Mouse (Mus musculus) liver, embryonic 13.5 days (tissue): ENCODE measurements around the gene Pcp4l1. TPM values are rescaled to one million over a fixed set of nuclear protein-coding genes. Genes with fewer than 3 reads are reported as not detected.

Source experiments
- ATAC-seq: fragments of 200-750 bp; cut with Nextera tagmentation; 2 replicates; pipeline ENCODE4 v1.8.0; 2017; ENCODE audit warnings: low read depth, mild to moderate bottlenecking, moderate number of reproducible peaks, moderate library complexity
- DNase-seq: peaks from one replicate; pipeline ENCODE4 v3.0.0; 2022
- H3K27ac ChIP-seq: fragments of 300-500 bp; sonication (generic); 2 replicates; pipeline ENCODE4 v1.5.1; 2015; ENCODE audit warnings: moderate library complexity, mild to moderate bottlenecking, inconsistent platforms
- H3K27me3 ChIP-seq: fragments of 300-500 bp; sonication (generic); 2 replicates; pipeline ENCODE4 v1.6.1; 2015; ENCODE audit warnings: mild to moderate bottlenecking, inconsistent platforms
- H3K36me3 ChIP-seq: fragments of 300-500 bp; sonication (generic); 2 replicates; pipeline ENCODE4 v1.6.1; 2015; ENCODE audit warnings: mild to moderate bottlenecking, inconsistent platforms
- H3K4me1 ChIP-seq: fragments of 300-500 bp; sonication (generic); replicated peaks from 2 replicates; pipeline ENCODE4 v1.6.1; 2015; ENCODE audit warnings: inconsistent platforms
- H3K4me2 ChIP-seq: fragments of 300-500 bp; sonication (generic); 2 replicates; pipeline ENCODE4 v1.6.1; 2015; ENCODE audit warnings: inconsistent platforms, mild to moderate bottlenecking, moderate library complexity
- H3K4me3 ChIP-seq: fragments of 300-500 bp; sonication (generic); replicated peaks from 2 replicates; pipeline ENCODE4 v1.5.1; 2015; ENCODE audit warnings: mild to moderate bottlenecking, inconsistent platforms
- H3K9ac ChIP-seq: fragments of 300-500 bp; sonication (generic); 2 replicates; pipeline ENCODE4 v1.6.1; 2015; ENCODE audit warnings: mild to moderate bottlenecking, inconsistent platforms
- H3K9me3 ChIP-seq: fragments of 300-500 bp; sonication (generic); replicated peaks from 2 replicates; pipeline ENCODE4 v1.6.1; 2016; ENCODE audit warnings: inconsistent platforms
- WGBS: fragments of 180-500 bp; shearing (Covaris S2); methylation state at CpG from one replicate; pipeline ENCODE4 v1.1.7; 2015; ENCODE audit not compliant: insufficient replicate concordance; 5-methylcytosine and 5-hydroxymethylcytosine counted together
- polyA plus RNA-seq: library from polyadenylated mRNA; unstranded; fragments of >200 nt; fragmentation: Nextera tagmentation; extraction: Ambion mirVana; gene quantifications from 2 replicates; pipeline ENCODE4 v1.2.1, GENCODE M21; 2015

The Pcp4l1 gene
- polyA plus RNA-seq, 1 experiment from 2014 or later: 1.8 TPM

DNA sequence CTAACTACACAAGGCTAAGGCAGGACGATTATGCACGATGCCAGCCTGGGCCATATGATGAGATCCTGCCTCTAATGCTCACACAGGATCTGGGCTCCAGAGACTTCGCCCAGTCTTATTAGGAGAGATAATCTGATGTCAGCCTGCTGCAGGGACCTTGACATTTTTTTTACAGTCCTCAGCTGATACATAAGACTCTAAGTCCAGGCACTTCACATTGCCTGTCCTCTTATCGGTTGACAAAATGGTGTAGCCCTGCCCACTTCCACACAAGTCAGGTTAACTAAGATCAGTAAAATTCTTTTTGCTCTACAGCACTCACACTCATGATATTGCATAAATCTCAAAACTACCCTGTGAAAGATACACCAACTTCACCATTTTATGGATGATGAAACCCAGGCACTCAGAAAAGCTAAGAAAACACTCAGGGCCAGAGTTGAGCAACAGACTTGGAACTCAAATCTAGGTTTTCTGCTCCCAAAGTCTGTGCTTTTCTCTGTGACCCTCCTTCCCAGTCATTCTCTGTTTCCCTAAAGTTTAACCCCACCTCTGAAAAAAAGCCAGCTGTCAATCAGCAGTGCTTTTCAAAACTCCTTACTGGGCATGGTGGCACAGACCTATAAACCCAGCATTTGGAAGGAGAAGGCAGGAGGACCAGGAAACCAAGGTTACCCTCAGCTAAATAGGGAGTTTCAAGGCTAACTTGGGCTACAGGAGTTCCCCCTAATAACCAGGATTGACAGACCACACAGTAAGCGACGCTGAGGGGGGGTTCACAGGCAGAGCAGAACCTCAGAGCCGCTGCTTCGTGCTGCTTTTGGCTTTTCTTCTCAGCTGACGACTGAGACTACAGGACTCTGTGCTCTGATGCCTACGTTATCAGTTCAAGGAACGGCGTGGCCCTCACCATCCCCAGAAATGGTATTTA, 37.0 kb upstream of the Pcp4l1 start:
- ATAC-seq (peak; percentile 71), DNase-seq (no peak)
- Histone ChIP-seq H3K9me3 (no peaks in the 10 kb centered on the region), H3K4me3 (peak overlapping the region; percentile 36), H3K4me2 (peak overlapping the region; percentile 41), H3K9ac (peak overlapping the region; percentile 47), H3K27ac (peak overlapping the region; percentile 71), H3K4me1 (peaks cover 62% of the 10 kb centered on the region), H3K27me3 (0 out of 2 replicates have a peak, but pooled peaks cover 3% of the 10 kb centered on the region), H3K36me3 (peaks cover 44% of the 10 kb centered on the region)
- WGBS: 22% methylated on average over 12 of the region's 12 CpGs

DNA sequence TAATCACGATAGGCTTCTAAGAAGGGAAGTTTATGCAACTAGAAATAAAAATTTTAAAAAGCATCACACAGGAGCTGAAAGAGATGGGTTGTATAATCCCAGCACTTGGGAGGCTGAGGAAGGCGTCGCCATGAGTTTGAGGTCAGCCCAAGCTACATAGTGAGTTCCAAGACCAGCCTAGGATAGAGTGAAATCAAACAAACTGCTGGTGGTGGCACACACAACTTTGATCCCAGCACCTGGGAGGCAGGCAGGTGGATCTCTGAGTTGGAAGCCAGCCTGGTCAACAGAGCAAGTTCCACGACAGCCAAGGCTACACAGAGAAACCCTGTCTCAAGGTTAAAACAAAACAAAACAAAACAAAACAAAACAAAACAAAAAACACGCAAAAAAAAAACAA, 36.3 kb upstream of the Pcp4l1 start:
- H3K27ac ChIP-seq: 0 out of 2 replicates have a peak overlapping the region, but pooled peaks have one; percentile 71
- 43% methylated on average over 5 of the region's 5 CpGs for WGBS
- H3K4me2 ChIP-seq: peak overlapping the region; percentile 41
- peaks cover 37% of the 10 kb centered on the region for H3K36me3 ChIP-seq
- H3K9ac ChIP-seq: 0 out of 2 replicates have a peak overlapping the region, but pooled peaks have one; percentile 41
- H3K4me1 ChIP-seq: peaks cover 55% of the 10 kb centered on the region
- ATAC-seq: no peak
- H3K4me3 ChIP-seq: peak overlapping the region; percentile 36
- H3K27me3 ChIP-seq: 0 out of 2 replicates have a peak, but pooled peaks cover 3% of the 10 kb centered on the region
- no peaks in the 10 kb centered on the region for H3K9me3 ChIP-seq
- no peak for DNase-seq

DNA sequence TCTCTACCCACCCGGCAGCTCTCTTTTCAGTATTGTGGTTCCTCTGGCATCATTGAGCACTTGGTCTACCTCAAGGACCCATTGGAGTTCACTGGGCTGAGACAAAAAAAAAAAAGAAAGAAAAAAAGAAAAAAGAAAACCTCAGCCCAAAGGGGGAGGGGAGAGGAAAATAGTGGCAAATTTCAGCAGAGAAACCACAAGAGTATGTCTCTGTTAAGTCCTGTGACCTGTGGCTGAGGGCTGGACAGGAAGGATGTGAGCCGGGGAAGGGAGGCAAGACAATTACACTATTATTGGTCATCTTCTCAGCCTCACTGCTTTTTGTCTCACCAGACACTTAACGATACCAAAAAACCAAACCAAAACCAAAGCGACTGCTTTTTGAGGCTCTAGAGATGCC, 35.8 kb upstream of the Pcp4l1 start:
- ATAC-seq: no peak
- no peak for DNase-seq
- Histone ChIP-seq H3K9ac (no peak overlapping the region), H3K36me3 (peaks cover 32% of the 10 kb centered on the region), H3K27me3 (0 out of 2 replicates have a peak, but pooled peaks cover 3% of the 10 kb centered on the region), H3K4me1 (peaks cover 50% of the 10 kb centered on the region), H3K27ac (no peak overlapping the region; the same call in 1 of the 2 replicates), H3K9me3 (no peaks in the 10 kb centered on the region), H3K4me2 (peak overlapping the region; percentile 41), H3K4me3 (peak overlapping the region; percentile 36; the same call in 1 of the 2 replicates)
- 20% methylated on average over 4 of the region's 4 CpGs for WGBS

DNA sequence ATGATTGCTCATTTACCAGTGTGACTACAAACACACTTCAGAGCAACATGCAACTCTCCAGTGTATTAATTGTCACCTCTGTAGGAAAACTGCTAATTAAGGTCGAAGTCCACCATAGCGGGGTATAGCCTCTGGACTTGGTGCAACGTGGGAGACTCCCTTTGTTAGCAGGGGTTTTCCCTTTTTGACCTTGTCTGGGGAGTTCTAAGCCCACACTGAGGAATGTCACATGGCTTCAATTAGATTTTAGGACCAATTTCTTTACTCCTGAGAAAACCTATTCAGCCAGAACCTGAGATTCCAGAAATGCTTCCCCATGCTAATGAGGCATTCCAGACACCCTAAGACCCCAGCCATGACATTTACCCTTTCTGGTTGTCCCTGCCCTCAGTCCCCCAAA, 34.1 kb upstream of the Pcp4l1 start:
- no peak overlapping the region for H3K4me2 ChIP-seq
- H3K36me3 ChIP-seq: peaks cover 16% of the 10 kb centered on the region
- H3K9me3 ChIP-seq: no peaks in the 10 kb centered on the region
- H3K4me3 ChIP-seq: no peak overlapping the region
- no peak overlapping the region for H3K9ac ChIP-seq
- WGBS: 77% methylated on average over 3 of the region's 3 CpGs
- no peak overlapping the region for H3K27ac ChIP-seq
- ATAC-seq (no peak), DNase-seq (no peak)
- H3K27me3 ChIP-seq: 0 out of 2 replicates have a peak, but pooled peaks cover 3% of the 10 kb centered on the region
- peaks cover 44% of the 10 kb centered on the region for H3K4me1 ChIP-seq

DNA sequence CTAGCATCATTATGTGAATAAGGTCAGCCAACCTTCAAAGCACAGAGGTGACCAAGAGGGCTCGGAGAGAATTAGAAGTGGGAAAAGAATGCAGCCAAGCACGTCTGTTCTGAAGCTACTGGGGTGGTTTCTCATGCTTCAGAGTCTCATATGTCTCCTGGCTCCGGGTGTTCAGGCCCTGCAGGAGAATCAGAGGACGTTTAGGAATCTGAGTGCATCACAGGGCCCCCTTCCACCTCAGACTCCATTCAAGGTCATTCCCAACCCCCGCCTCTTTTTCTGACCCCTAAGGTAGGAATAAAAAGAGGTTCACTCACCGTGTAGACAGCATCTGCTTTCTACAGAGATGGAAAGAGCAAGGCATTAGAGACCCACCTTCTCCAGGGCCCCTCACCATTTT, 33.7 kb upstream of the Pcp4l1 start:
- Histone ChIP-seq H3K9me3 (no peaks in the 10 kb centered on the region), H3K27me3 (0 out of 2 replicates have a peak, but pooled peaks cover 3% of the 10 kb centered on the region), H3K4me1 (peaks cover 40% of the 10 kb centered on the region), H3K36me3 (peaks cover 11% of the 10 kb centered on the region), H3K4me3 (no peak overlapping the region), H3K27ac (no peak overlapping the region), H3K4me2 (no peak overlapping the region), H3K9ac (no peak overlapping the region)
- ATAC-seq: no peak
- no peak for DNase-seq
- WGBS: 58% methylated on average over 6 of the region's 6 CpGs

DNA sequence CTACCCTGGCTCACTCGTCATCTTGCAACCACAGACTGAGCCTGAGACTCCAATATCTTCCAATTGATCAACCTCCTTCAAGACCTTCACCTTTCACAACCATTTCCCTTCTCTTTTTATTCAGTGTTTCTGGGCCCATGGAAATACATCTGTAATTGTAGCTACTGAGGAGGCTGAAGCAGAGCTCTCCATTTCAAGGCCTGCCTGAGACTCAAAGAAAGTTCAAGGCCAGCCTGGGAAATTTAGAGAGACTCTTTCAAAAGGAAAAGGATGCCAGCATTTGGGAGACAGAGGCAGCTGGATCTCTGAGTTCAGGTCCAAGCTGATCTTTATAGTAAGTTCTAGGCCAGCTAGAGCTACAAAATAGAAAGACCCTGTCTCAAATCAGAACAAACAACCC, 31.8 kb upstream of the Pcp4l1 start:
- Histone ChIP-seq H3K27ac (no peak overlapping the region), H3K9me3 (no peaks in the 10 kb centered on the region), H3K36me3 (no peaks in the 10 kb centered on the region), H3K4me3 (no peak overlapping the region), H3K4me2 (no peak overlapping the region), H3K4me1 (peaks cover 31% of the 10 kb centered on the region), H3K9ac (no peak overlapping the region), H3K27me3 (0 out of 2 replicates have a peak, but pooled peaks cover 3% of the 10 kb centered on the region)
- ATAC-seq: no peak
- no peak for DNase-seq
- 32% methylated on average over 1 of the region's 1 CpGs for WGBS

DNA sequence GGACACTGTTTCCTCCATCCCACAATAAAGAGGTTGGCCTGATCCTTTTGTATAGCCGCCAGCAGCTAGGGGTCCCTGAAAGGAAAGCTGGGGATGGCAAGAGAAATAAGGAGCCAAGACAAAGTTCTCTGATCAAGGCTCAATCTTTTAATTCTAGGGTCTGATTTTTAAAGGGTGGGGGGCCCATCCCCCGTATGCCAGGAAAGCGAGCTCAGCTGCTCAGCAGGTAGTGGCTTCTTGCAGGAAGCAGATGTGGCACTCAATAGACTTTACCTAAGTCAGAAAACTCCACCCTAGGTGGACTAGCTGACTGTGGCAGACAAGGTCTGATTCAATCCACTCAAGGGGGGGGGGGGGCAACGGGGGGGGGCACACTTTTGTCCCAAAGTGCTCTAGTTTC, 30.7 kb upstream of the Pcp4l1 start:
- Histone ChIP-seq H3K4me1 (peaks cover 24% of the 10 kb centered on the region), H3K27me3 (0 out of 2 replicates have a peak, but pooled peaks cover 3% of the 10 kb centered on the region), H3K9me3 (no peaks in the 10 kb centered on the region), H3K27ac (peak overlapping the region; percentile 73), H3K9ac (no peak overlapping the region), H3K4me3 (peak overlapping the region; percentile 54; the same call in 1 of the 2 replicates), H3K4me2 (peak overlapping the region; percentile 47), H3K36me3 (no peaks in the 10 kb centered on the region)
- WGBS: 59% methylated on average over 4 of the region's 4 CpGs
- ATAC-seq (no peak), DNase-seq (no peak)

DNA sequence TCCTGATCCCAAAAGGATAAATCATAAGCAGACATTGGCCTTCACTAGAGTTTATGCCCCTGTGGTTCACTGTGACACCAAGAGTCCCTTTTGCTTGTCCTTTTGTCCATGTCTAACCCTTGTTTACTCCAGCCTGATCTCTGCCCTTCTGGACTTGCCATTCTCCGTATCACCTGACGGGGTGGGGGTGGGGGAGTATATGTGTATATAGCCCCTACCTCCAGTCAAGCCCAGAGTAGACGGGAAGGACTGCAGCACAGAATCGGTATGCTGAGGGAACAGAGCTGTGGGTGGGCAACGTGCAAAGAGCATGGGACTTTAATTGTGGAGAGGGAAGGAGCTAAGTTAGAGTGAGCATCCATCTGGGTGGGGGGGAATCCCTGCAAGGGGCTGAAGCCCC, 28.8 kb upstream of the Pcp4l1 start, which contains the start of gene Apoa2:
Gene Apoa2, plus strand, starts transcription at position 198 of the 400 bp plus-strand sequence.
- H3K4me3 ChIP-seq: peak within 1 kb of the TSS; percentile 54
- H3K4me2 ChIP-seq: peak within 1 kb of the TSS; percentile 47
- peaks cover 22% of the 10 kb centered on the region for H3K4me1 ChIP-seq
- no peaks in the 10 kb centered on the region for H3K27me3 ChIP-seq
- peak within 1 kb of the TSS; percentile 89 for H3K27ac ChIP-seq
- 64% methylated on average over 5 of the region's 5 CpGs for WGBS
- DNase-seq (no peak), ATAC-seq (no peak)
- H3K36me3 ChIP-seq: peaks cover 8% of the 10 kb centered on the region
- H3K9ac ChIP-seq: peak within 1 kb of the TSS; percentile 62
- H3K9me3 ChIP-seq: no peaks in the 10 kb centered on the region

DNA sequence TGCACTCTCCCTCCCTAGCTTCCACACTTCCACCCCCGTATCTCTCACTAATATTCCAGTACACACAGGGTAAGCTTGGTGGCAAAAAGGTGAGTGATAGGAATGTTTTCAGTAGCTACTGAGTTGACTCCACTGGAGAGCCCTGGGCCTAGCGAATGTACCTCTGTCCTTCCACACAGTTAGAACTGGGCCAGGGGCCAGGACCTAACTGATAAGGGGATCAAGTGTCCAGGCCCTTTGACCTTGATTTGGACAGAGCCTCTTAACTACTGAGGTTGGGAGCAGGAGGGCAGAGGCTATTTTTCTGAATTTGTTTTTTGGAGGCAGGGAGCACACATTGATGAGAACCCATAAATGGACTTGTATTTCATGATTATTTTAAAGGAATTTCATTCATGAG, 27.7 kb upstream of the Pcp4l1 start:
- H3K4me2 ChIP-seq: peak overlapping the region; percentile 85; the same call in 1 of the 2 replicates
- ATAC-seq (peak; percentile 6; the same call in 1 of the 2 replicates), DNase-seq (no peak)
- H3K27me3 ChIP-seq: no peaks in the 10 kb centered on the region
- no peak overlapping the region for H3K9ac ChIP-seq
- H3K27ac ChIP-seq: peak overlapping the region; percentile 89
- WGBS: 72% methylated on average over 2 of the region's 2 CpGs
- peaks cover 22% of the 10 kb centered on the region for H3K4me1 ChIP-seq
- no peak overlapping the region for H3K4me3 ChIP-seq
- no peaks in the 10 kb centered on the region for H3K9me3 ChIP-seq
- peaks cover 18% of the 10 kb centered on the region for H3K36me3 ChIP-seq

DNA sequence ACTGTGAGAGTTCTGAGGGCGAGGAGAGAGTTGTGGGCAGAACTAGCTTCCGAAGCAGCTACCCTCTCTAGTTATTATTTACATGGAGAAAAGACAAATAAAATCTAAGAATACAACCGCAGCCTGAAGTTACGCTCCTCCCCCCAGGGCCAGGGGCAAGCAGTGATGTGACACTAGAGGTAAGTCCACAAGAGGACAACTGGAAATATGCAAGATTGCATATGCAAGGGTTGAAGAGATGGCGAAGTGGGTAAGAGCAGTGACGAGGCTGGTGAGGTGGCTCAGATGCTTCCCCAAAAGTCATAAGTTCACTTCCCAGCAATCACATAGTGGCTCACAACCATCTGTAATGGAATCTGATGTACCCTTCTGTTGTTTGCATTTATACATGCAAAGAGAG, 27.1 kb upstream of the Pcp4l1 start:
- no peak for DNase-seq
- peak overlapping the region; percentile 74 for H3K9ac ChIP-seq
- no peaks in the 10 kb centered on the region for H3K27me3 ChIP-seq
- peaks cover 22% of the 10 kb centered on the region for H3K4me1 ChIP-seq
- peak overlapping the region; percentile 68 for H3K4me3 ChIP-seq
- peak overlapping the region; percentile 89 for H3K27ac ChIP-seq
- H3K9me3 ChIP-seq: no peaks in the 10 kb centered on the region
- no peak for ATAC-seq
- peak overlapping the region; percentile 85 for H3K4me2 ChIP-seq
- peaks cover 25% of the 10 kb centered on the region for H3K36me3 ChIP-seq
- WGBS: 62% methylated on average over 6 of the region's 6 CpGs
